Mouse (Mus musculus): ENCODE measurements around the gene Cpn1.

Cpn1 gene

DNA sequence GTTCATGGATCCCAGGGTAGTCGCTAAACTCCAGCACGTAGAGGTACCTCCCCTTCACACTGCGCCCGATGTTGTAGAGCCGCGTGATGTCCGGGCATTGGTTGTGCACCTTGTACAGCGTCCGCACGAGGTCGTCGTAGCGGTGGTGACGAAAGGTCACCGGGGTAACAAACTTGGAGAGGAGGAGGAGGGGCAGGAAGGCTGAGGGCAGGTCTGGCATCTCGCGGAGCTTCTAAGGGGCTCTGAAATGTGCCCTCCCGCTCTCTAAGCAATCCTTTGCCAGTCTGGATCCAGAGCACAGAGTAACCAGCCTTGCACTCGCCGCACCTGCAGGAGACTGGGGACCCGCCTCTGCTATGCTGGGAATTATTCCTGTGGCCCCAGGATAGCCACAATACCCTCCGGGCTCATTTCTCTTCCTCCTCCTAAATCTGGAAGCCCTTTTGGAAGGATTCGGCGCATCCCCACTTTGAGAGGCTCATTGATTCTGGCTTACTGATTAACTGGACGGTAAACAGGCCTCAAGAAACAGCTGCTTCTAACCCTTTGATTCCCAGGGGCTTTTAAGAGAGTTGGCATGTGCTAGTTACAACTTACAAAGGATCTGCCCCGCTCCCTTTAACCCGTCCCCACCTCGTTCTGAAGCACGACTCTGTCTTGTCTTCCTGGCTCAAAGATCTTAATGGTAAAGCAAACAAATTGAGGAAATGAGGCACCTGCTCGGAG is at the start of gene Cpn1:
TSS of gene Cpn1 (minus strand) at position 488 of the 726 bp plus-strand sequence.
- DNase-seq: peak; percentile 75

DNA sequence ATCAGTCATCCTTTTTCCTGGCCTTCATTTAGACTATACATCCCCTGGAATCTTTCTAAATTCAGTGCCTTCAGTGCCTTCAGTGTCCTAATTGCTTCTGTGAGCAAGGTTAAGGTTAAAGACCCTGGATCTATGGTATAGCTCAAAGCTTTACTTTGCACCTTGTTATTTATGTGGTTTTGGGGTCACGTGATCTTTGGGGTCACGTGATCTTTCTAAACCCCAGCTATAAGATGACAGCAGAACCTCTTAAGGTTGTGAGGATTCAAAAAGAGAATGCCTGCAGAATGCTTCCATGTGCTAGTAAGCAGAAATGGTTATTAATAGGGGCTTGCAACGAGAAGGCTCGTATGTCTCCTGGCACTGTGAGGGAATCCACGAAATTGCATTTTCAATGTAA is 47.0 kb upstream of the Cpn1 start:
- DNase-seq: no peak

DNA sequence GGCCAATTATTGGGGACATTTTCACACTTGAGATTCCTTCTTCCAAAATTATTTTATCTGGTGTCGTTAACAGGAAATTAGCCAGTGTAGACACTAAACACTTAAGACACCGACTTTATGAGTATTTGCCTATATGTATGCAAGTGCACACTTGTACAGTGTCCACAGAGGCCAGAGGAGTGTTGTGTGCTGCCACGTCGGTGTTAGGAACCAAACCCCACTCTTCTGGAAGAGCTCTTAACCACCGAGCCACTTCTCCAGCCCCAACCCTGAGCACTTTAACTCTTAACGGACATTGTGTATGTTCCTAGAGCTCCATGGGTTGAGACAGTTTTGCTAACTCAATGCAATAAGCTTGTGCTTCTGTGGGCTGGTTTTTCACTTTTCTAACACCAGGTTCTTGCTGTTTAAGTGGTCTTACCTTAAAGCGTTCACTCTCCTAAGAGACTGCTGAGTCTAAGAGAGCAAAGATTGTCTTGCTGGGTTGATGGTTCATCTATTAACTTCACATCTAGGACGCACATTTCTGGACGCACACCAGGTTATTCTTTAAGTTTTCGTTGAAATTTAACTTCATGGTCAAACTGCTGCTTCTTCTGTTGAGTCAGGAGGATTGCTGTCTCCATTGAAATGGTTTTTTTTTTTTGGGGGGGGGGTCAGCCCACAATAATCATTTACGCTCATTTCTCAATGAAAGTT is 45.8 kb upstream of the Cpn1 start:
- DNase-seq: peak; percentile 59

DNA sequence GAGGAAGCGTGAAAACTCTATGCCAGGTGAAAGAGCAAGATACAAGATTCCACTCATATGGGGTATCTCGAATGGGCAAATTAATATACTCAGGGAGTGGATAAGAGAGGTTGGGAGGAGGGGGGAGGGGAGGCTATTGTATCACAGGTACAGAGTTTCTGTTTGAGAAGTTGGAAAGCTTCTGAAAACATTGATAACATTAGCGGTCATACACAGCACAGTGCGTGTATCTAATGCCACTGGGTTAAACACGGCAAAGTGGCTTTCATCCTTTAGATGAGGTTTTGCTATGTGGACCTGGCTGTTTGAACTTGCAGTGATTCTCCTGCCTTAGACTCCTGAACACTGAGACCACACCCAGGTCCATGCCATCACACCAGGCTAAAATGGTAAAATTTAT is 43.7 kb upstream of the Cpn1 start:
- no peak for DNase-seq

DNA sequence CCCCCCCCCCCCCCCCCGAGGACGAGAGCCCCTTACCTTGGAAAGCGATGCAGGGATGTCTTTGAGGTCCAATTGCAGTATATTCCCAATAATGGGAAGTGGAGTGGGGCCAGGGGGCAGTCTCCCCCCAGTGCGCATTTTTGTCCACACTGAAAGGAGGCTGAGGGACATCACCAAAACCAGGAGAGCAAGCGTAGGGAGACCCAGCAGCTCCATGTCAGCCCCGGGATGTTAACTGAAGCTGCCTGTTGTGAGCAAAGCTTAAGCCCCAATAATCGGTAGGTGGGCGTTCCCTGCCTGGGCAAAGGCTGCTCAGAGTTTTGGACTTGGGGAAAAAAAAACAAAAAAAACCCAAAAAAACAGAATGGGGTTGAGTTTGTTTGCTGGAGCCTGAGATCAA is 42.6 kb upstream of the Cpn1 start, which contains the start of gene Cyp2c23:
TSS of gene Cyp2c23 (minus strand) at position 237 of the 400 bp plus-strand sequence.
- DNase-seq: no peak

DNA sequence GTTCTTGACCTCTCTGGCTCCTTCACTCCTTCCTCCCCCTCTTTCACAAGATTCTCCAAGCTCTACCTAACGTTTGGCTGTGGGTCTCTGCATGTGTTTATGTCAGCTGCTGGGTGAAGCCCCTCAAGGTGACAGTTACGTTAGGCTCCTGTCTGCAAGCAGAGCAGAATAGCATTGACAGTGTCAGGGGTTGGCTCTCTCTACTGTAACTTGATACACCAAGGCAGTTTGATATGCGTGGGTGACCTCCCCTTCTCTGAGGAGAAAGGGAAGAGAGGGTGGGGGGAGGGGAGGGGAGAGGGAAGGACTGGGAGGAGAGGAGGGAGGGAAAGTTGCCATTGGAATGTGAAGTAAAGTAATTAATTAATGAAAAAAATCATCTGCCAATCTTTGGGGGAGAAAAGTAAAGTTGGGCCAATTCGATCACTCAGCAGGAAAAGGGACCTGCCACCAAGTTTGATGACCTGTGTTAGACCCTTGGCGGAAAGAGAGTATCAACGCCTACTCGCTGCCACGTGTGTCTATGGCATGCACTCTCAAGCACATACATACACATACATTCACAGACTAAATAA is 40.7 kb upstream of the Cpn1 start:
- no peak for DNase-seq

DNA sequence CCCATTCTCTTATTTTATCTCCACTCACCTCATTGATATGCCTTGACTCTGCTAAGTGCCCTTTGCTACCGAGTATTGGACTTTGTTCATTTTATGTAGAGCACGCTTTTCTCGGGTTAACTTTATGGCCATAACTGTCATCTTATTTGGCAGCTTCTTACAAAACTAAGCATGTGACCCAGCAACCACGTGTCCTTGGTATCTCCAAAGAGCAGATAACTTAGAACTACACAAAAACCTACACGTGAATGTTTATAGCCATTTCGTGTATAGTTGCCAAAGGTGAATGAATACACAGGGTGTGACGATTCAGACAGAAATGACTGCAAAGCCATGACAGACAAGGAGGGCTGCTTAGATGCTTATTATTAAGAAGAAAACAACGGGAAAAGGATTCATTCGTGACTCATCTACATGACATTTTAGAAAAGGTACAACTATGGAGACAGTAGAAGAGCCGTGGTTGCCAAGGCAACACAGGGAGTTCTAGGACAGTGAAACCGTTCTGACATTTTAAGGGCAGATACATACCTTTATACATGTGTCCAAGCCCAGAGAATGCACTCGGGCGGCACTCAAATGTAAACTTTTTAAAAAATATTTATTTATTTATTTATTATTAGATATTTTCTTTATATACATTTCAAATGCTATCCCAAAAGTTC is 38.7 kb upstream of the Cpn1 start:
- DNase-seq: no peak

DNA sequence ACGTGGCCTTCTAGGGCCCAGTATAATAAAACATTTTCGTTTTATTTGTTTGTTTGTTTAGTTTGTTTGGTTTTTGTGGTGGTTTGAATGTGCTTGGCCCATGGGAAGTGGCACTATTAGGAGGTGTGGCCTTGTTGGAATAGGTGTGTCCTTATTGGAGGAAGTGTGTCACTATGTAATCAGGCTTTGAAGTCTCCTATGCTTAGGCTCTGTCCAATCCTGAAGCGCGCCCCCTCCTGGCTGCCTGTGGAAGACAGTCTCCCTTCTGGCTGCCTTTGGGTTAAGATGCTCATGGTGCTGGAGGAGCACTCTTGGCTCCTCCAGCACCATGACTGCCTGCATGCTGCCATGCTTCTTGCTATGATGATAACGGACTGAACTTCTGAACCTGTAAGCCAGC is 36.7 kb upstream of the Cpn1 start:
- DNase-seq: no peak

DNA sequence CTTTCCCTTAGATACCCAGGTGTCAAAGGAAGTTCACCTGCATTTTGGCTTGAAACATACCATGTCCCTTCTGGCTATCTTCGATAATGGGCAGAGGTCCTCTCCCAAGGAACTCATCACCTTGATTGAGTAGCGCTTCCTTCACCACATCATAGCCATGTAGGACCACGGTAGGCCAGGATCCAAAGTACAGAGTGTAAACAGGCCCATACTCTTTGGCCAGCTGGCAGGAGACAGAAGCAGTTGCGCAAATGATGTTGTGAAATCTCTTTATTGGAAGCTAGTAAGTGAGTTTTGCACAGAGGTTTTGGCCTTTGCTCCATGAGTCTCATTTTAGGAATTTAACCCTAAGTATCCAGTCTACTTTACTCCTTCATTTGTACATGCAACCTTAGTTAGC is 35.1 kb upstream of the Cpn1 start:
- DNase-seq: peak; percentile 82

DNA sequence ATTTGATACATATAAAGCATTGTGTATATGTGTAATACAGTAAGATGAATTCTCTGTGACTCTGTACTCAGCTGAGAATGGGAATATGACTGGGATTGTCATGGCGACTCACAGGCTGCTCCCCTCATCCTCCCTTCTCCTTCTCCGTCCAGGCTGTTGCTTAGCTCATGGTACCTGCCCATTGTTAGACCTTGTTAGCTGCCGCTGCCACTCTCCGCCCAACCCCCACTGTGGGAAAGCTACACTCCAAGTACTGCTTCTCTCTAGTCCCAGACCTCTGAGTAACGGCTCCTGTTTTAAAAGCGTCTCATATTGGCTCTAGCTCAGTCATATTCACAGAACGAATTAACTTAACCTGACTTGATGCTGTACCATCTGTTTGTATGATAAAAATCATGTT is 33.4 kb upstream of the Cpn1 start:
- DNase-seq: no peak

DNA sequence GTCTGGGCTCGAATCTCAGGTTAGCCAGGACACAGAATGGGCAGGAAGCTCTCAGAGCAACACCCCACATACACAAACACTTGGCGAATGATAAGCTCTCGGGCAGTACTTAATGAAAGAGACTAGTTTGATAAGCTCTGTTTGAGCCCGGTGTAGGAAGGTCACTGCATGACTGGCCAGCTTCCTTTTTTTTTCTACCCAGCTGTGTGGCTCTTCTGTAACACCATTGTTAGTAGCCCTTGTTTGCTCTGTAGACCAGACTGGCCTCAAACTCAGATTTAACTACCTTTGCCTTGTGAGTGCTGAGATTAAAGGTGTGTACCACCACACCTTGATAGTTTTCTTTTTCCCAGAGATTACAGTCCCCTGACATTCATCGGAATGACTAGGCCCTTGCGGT is 27.5 kb upstream of the Cpn1 start:
- DNase-seq: no peak

DNA sequence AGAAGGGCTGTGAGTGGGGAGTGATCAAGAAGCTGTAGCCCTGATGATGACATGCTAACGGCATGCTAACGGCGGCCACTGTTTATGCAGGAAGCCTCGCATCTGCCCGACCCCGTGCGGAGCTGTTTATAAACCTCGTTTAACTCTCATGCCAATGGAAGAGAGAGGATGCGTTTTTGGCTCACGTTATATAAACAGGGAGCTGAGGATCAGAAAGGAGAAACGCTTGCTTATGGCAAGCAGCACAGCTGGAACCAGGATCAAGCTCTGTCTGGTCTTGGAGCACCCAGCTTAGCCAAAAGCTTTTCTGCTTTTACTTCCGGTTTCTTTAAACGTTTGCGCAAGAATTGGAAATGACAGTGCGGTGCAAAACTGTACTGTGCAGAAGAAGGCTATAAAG is 22.4 kb upstream of the Cpn1 start:
- no peak for DNase-seq

DNA sequence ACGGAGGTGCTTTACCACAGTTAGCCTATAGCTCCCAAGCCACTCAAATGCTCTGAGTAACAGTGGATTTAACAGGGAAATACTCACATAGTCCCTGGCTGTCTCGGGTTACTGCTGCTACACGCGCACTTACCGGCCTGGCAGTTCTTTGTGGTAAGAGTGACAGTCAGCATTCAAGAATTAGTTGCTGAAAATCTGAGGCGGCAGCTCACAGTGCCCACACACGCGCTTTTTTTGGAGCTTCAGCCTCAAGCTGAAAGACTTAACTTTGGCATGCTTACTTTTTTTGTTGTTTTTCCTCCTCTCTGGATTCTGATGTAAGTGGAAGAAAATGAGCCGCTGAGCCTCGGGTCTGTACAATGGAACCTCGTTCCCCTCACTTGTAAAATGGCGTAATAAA is 20.8 kb upstream of the Cpn1 start:
- no peak for DNase-seq

DNA sequence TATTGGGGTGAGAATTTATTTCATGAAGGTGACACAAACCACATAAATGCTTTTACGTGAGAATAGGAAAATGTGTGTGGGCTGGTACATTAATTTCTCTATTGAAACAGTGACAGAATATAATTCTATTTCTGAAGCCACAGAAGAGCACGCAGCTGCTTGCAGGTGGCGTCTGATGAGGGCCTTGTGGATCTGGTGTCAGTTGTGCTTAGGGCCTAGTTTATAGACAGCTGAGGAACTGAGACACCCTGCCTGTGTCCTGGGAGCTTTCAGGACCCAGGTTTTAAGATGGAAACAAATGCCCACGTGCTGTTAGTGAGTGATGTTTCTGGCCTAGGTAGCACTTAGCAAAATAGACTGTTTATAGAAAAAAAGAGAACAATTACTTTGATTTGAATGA is 18.7 kb upstream of the Cpn1 start:
- DNase-seq: no peak

DNA sequence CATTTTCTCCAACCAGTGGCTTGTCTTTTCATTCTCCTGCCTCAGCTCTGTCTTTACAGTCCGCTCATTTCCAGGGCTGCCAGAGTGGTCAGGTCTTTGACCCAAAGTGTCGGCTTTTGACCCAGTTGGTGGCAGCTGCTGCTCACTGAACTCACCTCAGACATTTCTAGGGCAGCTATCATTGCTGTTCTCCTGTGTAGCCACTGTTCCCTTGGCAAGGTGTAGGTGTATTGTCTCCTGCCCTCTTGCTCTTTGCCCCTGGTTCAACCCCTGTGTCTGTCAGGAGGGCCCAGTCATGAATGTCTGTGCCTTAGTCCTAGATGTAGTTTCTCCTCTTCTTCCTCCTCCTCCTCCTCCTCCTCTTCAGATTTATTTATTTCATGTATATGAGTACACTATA is 17.9 kb upstream of the Cpn1 start:
- DNase-seq: no peak

DNA sequence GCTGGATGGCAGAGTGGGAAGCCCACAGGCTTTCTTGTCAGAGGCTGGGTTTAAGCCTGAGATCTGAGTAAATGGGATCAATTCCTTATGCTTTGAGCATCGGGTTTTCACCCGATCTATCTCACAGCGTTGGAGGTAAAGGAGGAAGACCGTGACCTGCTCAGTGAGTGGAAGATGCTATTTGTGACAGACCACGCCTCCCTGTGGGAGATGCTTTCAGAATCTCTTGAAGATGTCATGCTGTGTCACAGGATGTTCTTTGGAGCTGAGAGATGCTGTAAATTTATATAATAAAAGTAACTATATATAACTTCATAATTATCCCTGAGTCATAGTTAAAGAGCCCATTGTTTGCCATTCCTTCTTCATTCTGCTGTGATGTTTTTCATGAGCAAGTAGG is 14.4 kb upstream of the Cpn1 start:
- no peak for DNase-seq

DNA sequence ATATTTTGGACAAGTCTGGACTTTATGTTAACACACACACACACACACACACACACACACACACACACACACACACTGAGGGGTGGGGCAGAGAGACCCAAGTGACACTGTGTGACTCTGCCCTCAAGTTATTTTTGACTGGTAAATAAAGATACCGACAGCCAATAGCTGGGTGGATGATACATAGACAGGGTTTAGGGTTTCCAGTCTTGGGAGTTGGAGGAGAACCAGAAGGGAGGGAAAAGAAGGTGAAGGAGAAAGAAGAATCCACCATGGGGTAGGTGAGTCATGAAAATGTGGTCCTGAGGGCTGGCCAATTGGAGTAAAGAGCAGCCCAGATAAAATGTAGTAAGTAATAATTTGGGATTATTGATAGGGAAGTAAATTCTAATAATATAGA is 13.7 kb upstream of the Cpn1 start:
- DNase-seq: no peak

DNA sequence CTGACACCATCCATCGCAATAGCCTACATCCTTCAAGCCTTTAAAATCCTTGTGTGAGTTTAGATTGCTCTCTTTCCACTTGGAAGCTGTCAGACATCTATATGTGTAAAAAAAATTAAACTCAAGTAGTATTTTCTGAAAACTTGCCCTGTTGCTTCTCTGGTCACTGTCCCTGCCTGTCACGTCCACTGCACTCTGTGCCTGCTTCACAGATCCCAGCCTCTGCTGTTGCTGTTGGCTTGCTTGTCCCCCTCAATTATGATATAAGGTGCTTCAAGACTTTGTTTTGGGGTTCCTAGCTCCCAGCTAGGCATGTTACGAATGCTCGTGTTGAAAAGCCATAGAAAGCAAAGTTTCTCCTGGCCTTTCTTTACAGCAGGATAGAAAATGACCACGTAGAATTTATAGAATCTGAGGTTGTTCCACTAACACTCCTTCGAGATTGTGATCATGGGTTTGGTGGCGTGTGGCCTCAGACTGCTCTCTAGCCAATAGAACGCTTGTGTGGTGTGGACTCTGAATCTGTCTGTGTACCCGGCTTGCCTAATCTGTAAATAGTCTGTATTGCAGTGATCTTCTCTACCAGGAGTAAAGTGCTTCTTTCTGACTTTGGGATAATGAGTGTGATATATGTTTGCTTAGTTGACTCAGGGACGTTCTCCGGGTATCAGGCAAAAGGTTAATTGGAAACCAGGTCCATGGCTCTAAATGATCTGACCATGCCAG is 12.6 kb upstream of the Cpn1 start:
- no peak for DNase-seq

DNA sequence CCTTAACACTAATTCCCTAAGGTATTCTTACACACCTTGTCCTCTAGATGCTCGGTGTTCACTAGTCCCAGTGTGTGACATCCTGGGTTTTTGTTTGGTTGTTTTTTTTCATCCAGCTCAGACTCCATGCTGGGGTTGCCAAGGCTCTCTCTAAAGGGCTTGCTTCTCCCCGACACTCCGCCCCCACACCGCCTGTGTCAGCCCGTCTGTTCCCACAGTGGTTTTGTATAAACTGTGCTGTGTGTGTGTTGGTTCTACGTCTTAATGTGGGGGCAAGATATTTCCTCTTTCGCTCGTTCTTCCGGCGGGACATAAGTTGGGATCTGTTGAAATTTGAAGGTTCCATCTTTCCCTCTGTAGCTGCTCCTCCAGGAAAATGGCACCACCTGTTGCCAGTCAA is 11.7 kb upstream of the Cpn1 start:
- DNase-seq: no peak

DNA sequence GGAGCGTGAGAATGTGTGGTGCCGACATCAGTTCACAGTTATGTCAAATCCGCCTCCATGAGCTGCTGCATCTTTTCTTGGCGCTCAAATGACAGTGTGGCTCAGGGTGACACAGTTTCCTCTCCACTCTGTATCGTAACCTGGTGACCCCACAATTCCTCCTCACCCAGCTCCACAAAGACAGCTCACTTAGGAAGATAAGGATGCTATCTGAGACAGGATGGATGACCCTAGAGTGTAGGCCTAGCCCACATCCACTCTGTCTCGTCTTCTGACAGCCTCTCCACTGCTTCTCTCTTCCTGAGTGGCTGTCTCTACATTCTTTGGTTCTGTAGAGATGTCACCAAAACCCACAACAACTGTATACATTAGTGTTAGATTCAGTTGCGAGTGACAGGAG is 9.1 kb upstream of the Cpn1 start:
- no peak for DNase-seq

DNA sequence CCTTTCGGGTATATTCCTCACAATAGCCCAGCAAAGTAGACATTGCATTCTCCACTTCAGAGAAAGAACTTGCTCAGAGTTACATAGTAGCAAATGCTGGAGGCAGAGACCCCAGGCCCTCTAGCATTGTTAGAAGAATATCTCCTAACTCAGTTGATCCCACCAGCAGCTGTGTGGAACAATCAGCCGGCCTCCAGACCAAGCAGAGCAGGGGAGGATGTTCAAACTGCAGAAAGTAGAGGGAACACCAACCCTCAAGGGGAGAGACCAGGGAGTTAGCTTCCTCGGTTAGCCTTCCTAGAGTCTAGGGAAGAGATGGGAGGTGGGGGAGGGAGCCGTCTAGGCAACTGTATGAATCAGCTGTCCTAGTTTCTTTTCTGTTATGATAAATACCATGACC is 6.1 kb upstream of the Cpn1 start:
- no peak for DNase-seq

DNA sequence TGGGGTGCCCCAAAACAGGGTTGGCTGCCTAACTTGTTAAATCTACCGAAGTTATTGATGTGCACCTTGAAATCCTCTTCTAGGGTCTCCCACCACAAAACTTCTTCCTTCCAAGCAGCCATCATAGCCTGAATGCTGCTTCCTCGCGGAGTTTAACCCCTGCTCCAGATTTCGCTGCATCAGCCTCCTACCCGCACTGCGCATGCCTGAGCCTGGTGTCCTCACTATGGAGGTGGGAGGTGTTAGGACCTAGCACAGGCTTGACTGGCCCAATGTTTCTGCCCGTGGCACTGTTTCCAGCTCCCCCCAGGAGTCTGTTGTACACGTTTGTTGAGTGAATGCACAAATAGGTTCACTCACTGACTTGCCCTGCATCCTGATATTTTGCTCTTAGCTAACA is 4.0 kb upstream of the Cpn1 start:
- no peak for DNase-seq

DNA sequence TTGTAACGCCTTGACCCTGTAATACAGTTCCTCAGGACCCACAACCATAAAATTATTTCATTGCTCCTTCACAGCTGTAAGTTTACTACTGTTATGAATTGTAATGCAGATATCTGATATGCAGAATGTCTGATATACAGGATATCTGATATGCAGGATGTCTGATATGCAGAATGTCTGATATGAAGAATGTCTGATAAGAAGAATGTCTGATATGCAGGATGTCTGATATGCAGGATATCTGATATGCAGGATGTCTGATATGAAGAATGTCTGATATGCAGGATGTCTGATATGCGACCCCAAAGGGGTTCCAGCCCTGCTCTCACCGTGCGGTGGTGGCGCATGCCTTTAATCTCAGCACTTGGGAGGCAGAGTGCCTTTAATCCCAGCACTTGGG is 4.4 kb downstream of the Cpn1 start:
- DNase-seq: no peak

Measured in kidney, postnatal 14 days (tissue).